Mouse (Mus musculus): ENCODE data around the gene Sec14l5. TPM values are rescaled to one million over a fixed set of nuclear protein-coding genes. Genes with fewer than 3 reads are reported as not detected.

Sec14l5 gene
- polyA plus RNA-seq (2017; shearing (Covaris generic)) = not detected

GRCm38 (mm10) chr16:5147037-5147385, at the start of gene Sec14l5:
Gene Sec14l5 (plus strand): TSS chr16:5147109.

GRCm38 (mm10) chr16:5132401-5132801, 14.5 kb upstream of the Sec14l5 start, which contains the start of gene Ppl:
Gene Ppl (minus strand): TSS chr16:5132421.

GRCm38 (mm10) chr16:5203668-5204433, 56.9 kb downstream of the Sec14l5 start, which contains the start of gene Nagpa:
Gene Nagpa (minus strand): TSS chr16:5204012.

GRCm38 (mm10) chr16:5222140-5222539, 75.2 kb downstream of the Sec14l5 start, which contains the start of gene AU021092:
Gene AU021092 (minus strand): TSS chr16:5222299.

GRCm38 (mm10) chr16:5233418-5234313, 86.8 kb downstream of the Sec14l5 start, which contains the start of gene Alg1:
Gene Alg1 (plus strand): TSS chr16:5233621.

Other genes with a start within 250 kb of the Sec14l5 start
- 100 to 1,000 TPM; 135 to 144 TPM for gene Nudt16l1, start 208.3 kb upstream of the Sec14l5 start, polyA plus RNA-seq (2017; shearing (Covaris generic))
- 10 to 100 TPM; 58.9 to 64.7 TPM for gene Anks3, start 182.9 kb upstream of the Sec14l5 start, polyA plus RNA-seq (2017; shearing (Covaris generic))
- under 1 TPM in 1 of 2 experiments, not detected in 1; 0.28 TPM for gene Sept12, start 149.3 kb upstream of the Sec14l5 start, polyA plus RNA-seq (2017; shearing (Covaris generic))
- gene Smim22, start 139.8 kb upstream of the Sec14l5 start, polyA plus RNA-seq (2017; shearing (Covaris generic)) = not detected
- gene Rogdi, start 133.6 kb upstream of the Sec14l5 start, polyA plus RNA-seq (2017; shearing (Covaris generic)) = 10 to 100 TPM; 16.7 to 16.9 TPM
- 100 to 1,000 TPM; 118 to 129 TPM for gene Glyr1, start 97.2 kb upstream of the Sec14l5 start, polyA plus RNA-seq (2017; shearing (Covaris generic))
- 10 to 100 TPM; 40.5 to 42.3 TPM for gene Ubn1, start 97.1 kb upstream of the Sec14l5 start, polyA plus RNA-seq (2017; shearing (Covaris generic))
- gene Ppl, start 14.7 kb upstream of the Sec14l5 start, polyA plus RNA-seq (2017; shearing (Covaris generic)) = under 1 TPM; 0.06 to 0.39 TPM
- gene Nagpa, start 56.9 kb downstream of the Sec14l5 start, polyA plus RNA-seq (2017; shearing (Covaris generic)) = 10 to 100 TPM; 31.1 to 42.0 TPM
- gene AU021092, start 75.2 kb downstream of the Sec14l5 start, polyA plus RNA-seq (2017; shearing (Covaris generic)) = not detected
- 10 to 100 TPM; 35.8 to 39.6 TPM for gene Alg1, start 86.5 kb downstream of the Sec14l5 start, polyA plus RNA-seq (2017; shearing (Covaris generic))
- 10 to 100 TPM; 33.0 to 39.1 TPM for gene Eef2kmt, start 108.9 kb downstream of the Sec14l5 start, polyA plus RNA-seq (2017; shearing (Covaris generic))

Data from activated CD4-positive, CD25-positive, alpha-beta regulatory T cell (primary cell).